Mouse (Mus musculus) forebrain, embryonic 12.5 days (tissue): ENCODE data around the gene Dmrtc2. TPM values are rescaled to one million over a fixed set of nuclear protein-coding genes. Genes with fewer than 3 reads are reported as not detected.

ENCODE experiments used
- ATAC-seq: fragments of 200-750 bp; cut with Nextera tagmentation; 2 replicates; pipeline ENCODE4 v1.8.0; 2017; ENCODE audit warnings: moderate TSS enrichment; ENCODE audit not compliant: low FRiP score
- H3K27ac ChIP-seq: fragments of 300-500 bp; sonication (generic); 2 replicates; pipeline ENCODE4 v1.5.1; 2016; ENCODE audit warnings: mild to moderate bottlenecking
- H3K27me3 ChIP-seq: fragments of 300-500 bp; sonication (generic); 2 replicates; pipeline ENCODE4 v1.6.1; 2016; ENCODE audit warnings: mild to moderate bottlenecking
- H3K36me3 ChIP-seq: fragments of 300-500 bp; sonication (generic); replicated peaks from 2 replicates; pipeline ENCODE4 v1.6.1; 2016; ENCODE audit warnings: mild to moderate bottlenecking
- H3K4me1 ChIP-seq: fragments of 300-500 bp; sonication (generic); 2 replicates; pipeline ENCODE4 v1.6.1; 2016
- H3K4me2 ChIP-seq: fragments of 300-500 bp; sonication (generic); 2 replicates; pipeline ENCODE4 v1.6.1; 2016; ENCODE audit warnings: mild to moderate bottlenecking, moderate library complexity
- H3K4me3 ChIP-seq: fragments of 300-500 bp; sonication (generic); replicated peaks from 2 replicates; pipeline ENCODE4 v1.5.1; 2016; ENCODE audit warnings: mild to moderate bottlenecking
- H3K9ac ChIP-seq: fragments of 300-500 bp; sonication (generic); 2 replicates; pipeline ENCODE4 v1.6.1; 2016; ENCODE audit warnings: mild to moderate bottlenecking
- H3K9me3 ChIP-seq: fragments of 300-500 bp; sonication (generic); 2 replicates; pipeline ENCODE4 v1.6.1; 2016
- WGBS: fragments of 180-500 bp; shearing (Covaris S2); methylation state at CpG from one replicate; pipeline ENCODE4 v1.1.7; 2016; 5-methylcytosine and 5-hydroxymethylcytosine counted together
- polyA plus RNA-seq: library from polyadenylated mRNA; unstranded; fragments of >200 nt; fragmentation: Nextera tagmentation; extraction: Ambion mirVana; gene quantifications from 2 replicates; pipeline ENCODE4 v1.2.1, GENCODE M21; 2016

Gene Dmrtc2
- polyA plus RNA-seq, 1 experiment from 2014 or later, result not detected

DNA sequence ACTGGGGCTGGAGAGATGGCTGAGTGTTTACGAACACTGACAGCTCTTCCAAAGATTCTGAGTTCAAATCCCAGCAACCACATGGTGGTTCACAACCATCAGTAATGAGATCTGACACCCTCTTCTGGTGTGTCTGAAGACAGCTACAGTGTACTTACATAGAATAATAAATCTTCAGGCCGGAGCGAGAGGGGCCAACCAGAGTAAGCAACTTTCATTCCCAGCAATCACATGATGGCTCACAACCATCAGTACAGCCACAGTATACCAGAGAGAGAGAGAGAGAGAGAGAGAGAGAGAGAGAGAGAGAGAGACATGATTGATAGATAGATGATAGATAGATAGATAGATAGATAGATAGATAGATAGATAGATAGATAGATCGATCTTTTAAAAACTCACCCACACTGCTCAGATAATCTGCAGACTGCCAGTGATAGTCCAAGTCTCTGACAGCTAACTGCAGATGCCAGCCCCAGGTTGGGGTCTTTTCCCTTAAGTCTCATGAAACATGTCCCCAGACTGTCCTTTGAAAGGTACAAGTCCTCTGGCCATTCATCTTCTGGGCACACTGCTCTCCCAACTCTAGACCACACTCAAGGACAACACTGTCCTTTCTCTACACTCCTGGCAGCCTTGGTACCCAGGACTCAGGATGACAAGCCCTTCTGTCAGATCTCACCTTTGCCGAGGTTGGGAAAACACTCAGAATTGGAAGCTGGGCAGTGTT, 18.1 kb upstream of the Dmrtc2 start:
- no peak overlapping the region for H3K4me3 ChIP-seq
- no peaks in the 10 kb centered on the region for H3K9me3 ChIP-seq
- H3K9ac ChIP-seq, result no peak overlapping the region
- no peak overlapping the region for H3K27ac ChIP-seq
- H3K36me3 ChIP-seq, result no peaks in the 10 kb centered on the region
- no peak for ATAC-seq
- peaks cover 10% of the 10 kb centered on the region for H3K4me1 ChIP-seq
- no peak overlapping the region for H3K4me2 ChIP-seq
- no peaks in the 10 kb centered on the region for H3K27me3 ChIP-seq
- 82% methylated on average over 5 of the region's 5 CpGs for WGBS

DNA sequence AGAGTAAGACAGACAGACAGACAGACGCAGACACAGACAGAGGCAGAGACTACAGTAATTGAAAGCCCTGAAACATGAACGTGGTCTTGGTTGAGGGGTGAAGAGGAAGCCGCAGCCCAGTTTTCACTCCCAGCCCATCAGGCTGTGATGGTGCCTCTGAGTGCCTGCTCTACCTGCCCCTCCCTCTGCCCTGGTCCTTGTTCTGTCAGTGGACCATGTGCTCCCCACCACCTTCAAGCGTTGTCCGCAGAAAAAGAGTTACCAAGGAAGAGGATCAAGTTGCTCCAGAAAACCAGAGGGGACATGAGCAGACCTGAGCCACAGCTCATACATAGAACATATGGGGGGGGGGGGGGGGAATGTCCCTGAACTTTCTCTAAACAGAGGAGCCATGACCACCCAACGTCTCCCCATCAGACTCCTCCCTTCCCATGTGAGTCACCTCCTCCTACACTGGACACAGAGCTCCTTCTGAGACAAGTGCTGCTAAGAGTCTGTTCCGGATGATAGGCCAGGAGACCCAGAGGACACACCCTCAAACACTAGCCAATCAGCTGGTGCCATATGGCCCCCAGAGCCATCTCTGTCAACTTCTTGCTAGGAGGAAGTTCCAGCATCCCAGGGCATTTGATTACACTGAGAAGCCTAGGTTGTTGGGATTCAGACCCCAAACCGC, 17.2 kb upstream of the Dmrtc2 start:
- no peaks in the 10 kb centered on the region for H3K27me3 ChIP-seq
- 0 out of 2 replicates have a peak overlapping the region, but pooled peaks have one; percentile 25 for H3K27ac ChIP-seq
- no peak overlapping the region for H3K4me3 ChIP-seq
- H3K9ac ChIP-seq, result no peak overlapping the region
- peaks cover 14% of the 10 kb centered on the region for H3K4me1 ChIP-seq
- no peak overlapping the region for H3K4me2 ChIP-seq
- 87% methylated on average over 8 of the region's 8 CpGs for WGBS
- no peak for ATAC-seq
- no peaks in the 10 kb centered on the region for H3K36me3 ChIP-seq
- H3K9me3 ChIP-seq, result no peaks in the 10 kb centered on the region

DNA sequence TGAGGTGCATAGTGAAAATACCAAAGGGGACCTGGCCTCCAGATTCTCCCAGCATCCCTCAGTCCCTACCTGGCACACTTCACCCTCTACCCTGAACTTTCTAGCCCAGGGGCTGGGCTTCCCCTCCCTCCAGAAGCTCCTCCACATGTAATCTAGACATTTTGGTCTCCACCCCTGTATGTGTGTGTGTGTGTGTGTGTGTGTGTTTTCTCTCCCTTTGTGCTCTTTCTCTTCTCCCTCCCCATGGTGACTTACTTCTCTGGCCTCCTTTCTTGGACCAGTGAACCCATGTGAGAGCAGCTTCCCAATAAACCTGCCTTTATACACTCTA, 16.7 kb upstream of the Dmrtc2 start:
- H3K4me3 ChIP-seq, result no peak overlapping the region
- H3K4me1 ChIP-seq, result peaks cover 14% of the 10 kb centered on the region
- no peak overlapping the region for H3K27ac ChIP-seq
- no peaks in the 10 kb centered on the region for H3K36me3 ChIP-seq
- H3K27me3 ChIP-seq, result no peaks in the 10 kb centered on the region
- H3K9ac ChIP-seq, result no peak overlapping the region
- no peaks in the 10 kb centered on the region for H3K9me3 ChIP-seq
- ATAC-seq, result no peak
- H3K4me2 ChIP-seq, result no peak overlapping the region

DNA sequence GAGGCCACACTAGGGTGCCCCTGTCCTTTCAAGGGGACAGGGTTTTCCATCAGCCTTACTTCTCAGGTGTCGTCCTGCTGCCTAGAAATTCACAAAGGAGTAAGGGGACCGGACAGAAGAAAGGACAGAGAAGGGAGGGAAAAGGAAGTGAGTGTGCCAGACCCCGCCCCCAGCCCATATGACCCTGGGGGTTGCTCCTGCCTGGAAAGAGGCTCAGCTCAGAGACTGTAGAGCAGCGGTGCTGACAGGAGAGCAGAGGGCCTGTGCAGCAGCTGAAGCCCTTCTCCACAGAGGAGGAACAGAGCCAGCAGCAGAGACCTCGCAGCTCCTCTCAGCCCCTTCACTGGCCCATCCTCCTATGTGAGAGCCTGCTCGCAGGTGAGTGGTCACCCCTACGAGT, 16.2 kb upstream of the Dmrtc2 start:
- WGBS, result 43% methylated on average over 7 of the region's 7 CpGs
- Histone ChIP-seq H3K4me2 (no peak overlapping the region), H3K4me1 (peaks cover 14% of the 10 kb centered on the region), H3K27me3 (no peaks in the 10 kb centered on the region), H3K4me3 (no peak overlapping the region), H3K9me3 (no peaks in the 10 kb centered on the region), H3K27ac (no peak overlapping the region), H3K9ac (no peak overlapping the region), H3K36me3 (no peaks in the 10 kb centered on the region)
- ATAC-seq, result no peak

DNA sequence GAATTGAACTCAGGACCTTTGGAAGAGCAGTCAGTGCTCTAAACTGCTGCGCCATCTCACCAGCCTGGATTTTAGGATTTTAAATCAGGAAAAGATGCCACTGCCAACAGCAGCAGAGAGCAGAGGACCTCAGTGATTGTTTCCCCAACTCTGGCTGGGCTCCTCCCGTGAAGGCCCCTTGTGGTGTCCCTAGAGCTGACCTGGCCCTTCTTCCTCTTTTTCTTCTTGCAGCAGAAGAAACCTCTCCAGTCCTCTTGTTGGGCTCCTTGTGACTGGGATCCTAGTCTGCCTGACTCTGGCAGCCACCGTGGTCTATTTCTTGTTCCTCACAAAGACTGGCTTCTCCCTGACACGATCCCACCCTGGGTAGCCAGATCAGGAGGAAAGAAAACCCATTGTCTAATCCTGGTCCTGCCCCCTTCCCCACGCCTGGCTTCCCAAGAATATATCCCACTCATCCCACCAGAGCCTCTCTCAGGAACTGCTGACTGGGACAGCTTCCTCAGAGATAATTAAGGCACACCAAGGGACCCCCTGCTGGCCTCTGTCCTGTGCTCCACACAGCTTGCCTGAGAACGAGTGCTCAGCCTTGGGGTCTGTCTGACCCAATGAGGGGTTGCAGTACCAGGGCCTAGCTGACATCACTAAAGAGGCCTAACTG, 13.3 kb upstream of the Dmrtc2 start:
- no peak for ATAC-seq
- H3K9me3 ChIP-seq, result no peaks in the 10 kb centered on the region
- H3K4me1 ChIP-seq, result peaks cover 10% of the 10 kb centered on the region; the same call in 1 of the 2 replicates
- 25% methylated on average over 6 of the region's 6 CpGs for WGBS
- no peak overlapping the region for H3K27ac ChIP-seq
- no peak overlapping the region for H3K4me2 ChIP-seq
- H3K36me3 ChIP-seq, result no peaks in the 10 kb centered on the region
- no peaks in the 10 kb centered on the region for H3K27me3 ChIP-seq
- H3K9ac ChIP-seq, result no peak overlapping the region
- no peak overlapping the region for H3K4me3 ChIP-seq

DNA sequence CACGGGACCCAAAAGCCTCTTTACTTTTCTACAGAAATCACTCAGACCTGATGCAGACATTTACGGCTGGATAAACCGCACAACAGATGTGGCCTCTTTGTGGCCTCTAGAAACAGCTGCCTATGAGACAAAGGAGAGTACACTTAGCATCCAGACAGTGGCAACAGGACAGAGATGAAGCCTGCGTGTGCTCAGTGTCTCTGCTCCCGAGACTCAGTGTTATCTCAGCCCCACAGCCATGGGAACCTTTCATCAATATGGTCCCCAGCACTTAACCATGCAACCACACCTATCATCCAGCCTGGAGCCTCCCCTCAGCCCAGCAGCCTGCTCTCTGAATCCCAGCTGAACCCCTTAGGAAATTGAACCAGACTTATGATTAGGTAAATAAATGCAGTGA, 10.6 kb upstream of the Dmrtc2 start:
- no peaks in the 10 kb centered on the region for H3K9me3 ChIP-seq
- 0 out of 2 replicates have a peak, but pooled peaks cover 1% of the 10 kb centered on the region for H3K27me3 ChIP-seq
- H3K27ac ChIP-seq, result no peak overlapping the region
- no peak overlapping the region for H3K4me2 ChIP-seq
- no peaks in the 10 kb centered on the region for H3K36me3 ChIP-seq
- WGBS, result 79% methylated on average over 5 of the region's 5 CpGs
- H3K9ac ChIP-seq, result no peak overlapping the region
- no peak overlapping the region for H3K4me3 ChIP-seq
- ATAC-seq, result no peak
- H3K4me1 ChIP-seq, result 0 out of 2 replicates have a peak, but pooled peaks cover 6% of the 10 kb centered on the region

DNA sequence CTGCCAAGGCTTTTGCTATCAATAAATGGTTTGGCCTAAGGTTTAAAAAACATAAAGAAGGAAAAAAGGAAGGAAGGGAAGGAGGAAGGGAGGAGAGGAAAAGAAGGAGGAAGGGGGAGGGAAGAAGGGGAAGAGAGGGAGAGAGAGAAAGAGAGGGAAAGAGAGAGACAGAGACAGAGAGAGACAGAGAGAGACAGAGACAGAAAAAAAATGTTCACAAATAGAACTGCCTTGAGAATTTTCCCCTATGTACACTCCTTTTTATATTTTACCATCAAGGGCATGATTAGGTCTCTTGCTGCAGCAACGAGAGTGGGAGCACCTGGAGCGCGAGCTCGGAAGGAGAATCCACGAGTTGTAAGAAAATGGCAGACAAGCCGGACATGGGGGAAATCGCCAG, 7.9 kb upstream of the Dmrtc2 start, which contains the start of gene Gm9844:
Gene Gm9844, plus strand, starts transcription at position 301 of the 400 bp plus-strand sequence.
- WGBS, result 90% methylated on average over 7 of the region's 7 CpGs
- Histone ChIP-seq H3K4me2 (no peak within 1 kb of the TSS), H3K9me3 (no peaks in the 10 kb centered on the region)

DNA sequence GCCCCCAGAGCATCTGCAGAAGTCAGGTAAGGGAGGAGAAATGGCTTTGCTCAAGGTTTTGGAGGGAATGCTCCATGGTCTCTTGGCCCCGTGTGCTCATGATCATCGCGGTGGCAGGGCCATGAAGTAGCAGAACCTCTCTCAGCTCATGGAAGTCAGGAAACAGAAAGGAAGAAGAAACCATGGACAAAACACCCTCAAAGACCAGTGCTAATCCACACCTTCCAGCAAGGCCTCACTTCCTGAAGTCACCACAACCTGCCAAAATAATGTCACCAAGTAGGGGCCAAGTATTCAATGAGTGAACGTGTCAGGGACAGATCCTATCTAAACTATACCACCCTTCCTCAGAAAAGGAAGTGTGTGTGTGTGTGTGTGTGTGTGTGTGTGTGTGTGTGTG, 7.0 kb upstream of the Dmrtc2 start:
- Histone ChIP-seq H3K4me3 (no peak overlapping the region), H3K9me3 (no peaks in the 10 kb centered on the region), H3K27me3 (peaks cover 8% of the 10 kb centered on the region; the same call in 1 of the 2 replicates), H3K4me2 (no peak overlapping the region), H3K9ac (no peak overlapping the region), H3K27ac (no peak overlapping the region), H3K4me1 (no peaks in the 10 kb centered on the region), H3K36me3 (no peaks in the 10 kb centered on the region)
- ATAC-seq, result no peak
- WGBS, result 86% methylated on average over 4 of the region's 4 CpGs

More for the DNA sequence above, 7.9 kb upstream of the Dmrtc2 start, which contains the start of gene Gm9844:
- Histone ChIP-seq H3K27ac (no peak within 1 kb of the TSS), H3K27me3 (peaks cover 8% of the 10 kb centered on the region; the same call in 1 of the 2 replicates), H3K4me1 (0 out of 2 replicates have a peak, but pooled peaks cover 2% of the 10 kb centered on the region), H3K4me3 (no peak within 1 kb of the TSS), H3K9ac (no peak within 1 kb of the TSS), H3K36me3 (no peaks in the 10 kb centered on the region)
- ATAC-seq, result no peak

DNA sequence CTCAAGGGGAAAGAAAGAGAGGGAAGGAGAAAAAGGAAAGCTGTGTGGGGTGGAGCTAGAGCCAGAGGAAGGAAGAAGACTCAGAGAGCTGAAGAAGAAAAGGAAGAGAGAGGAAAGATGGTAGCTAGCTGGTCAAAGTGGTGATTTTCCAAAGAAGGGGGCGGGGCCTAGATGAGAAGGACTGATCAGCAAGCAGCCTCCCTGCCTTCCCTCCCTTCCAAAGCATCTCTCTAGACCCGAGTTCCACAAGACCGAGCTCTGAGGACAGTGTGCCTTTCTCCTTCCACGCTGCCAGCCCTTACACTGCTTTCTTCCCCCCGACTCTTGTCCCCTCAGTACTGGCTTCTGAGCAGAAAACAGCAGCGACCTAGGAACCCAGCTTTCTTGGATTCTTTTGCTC, 5.7 kb upstream of the Dmrtc2 start:
- Histone ChIP-seq H3K9ac (no peak overlapping the region), H3K27me3 (peaks cover 8% of the 10 kb centered on the region; the same call in 1 of the 2 replicates), H3K4me2 (no peak overlapping the region), H3K36me3 (no peaks in the 10 kb centered on the region), H3K4me1 (peaks cover 7% of the 10 kb centered on the region; the same call in 1 of the 2 replicates), H3K4me3 (no peak overlapping the region), H3K9me3 (no peaks in the 10 kb centered on the region), H3K27ac (no peak overlapping the region)
- 29% methylated on average over 6 of the region's 6 CpGs for WGBS
- no peak for ATAC-seq

DNA sequence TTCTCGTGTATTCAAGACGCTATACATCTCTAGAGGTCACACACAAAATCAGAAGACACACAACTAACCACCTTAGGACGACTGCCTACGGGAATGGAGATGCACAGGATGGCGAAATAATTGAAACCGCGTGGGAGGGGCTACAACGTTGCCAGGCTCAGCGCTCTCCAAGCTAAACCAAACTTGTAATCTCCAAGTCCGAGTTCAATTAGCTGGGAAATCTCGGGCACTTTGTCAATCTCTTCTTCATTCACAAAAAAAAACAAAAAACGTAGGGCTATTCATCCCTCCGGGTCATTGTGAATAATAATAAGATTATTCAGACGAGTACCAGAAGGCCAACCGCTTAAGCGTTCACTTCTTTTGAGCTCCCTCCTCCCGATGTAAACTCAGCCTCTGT, 777 bp upstream of the Dmrtc2 start:
- no peak overlapping the region for H3K27ac ChIP-seq
- H3K4me2 ChIP-seq, result no peak overlapping the region
- WGBS, result 30% methylated on average over 17 of the region's 17 CpGs

DNA sequence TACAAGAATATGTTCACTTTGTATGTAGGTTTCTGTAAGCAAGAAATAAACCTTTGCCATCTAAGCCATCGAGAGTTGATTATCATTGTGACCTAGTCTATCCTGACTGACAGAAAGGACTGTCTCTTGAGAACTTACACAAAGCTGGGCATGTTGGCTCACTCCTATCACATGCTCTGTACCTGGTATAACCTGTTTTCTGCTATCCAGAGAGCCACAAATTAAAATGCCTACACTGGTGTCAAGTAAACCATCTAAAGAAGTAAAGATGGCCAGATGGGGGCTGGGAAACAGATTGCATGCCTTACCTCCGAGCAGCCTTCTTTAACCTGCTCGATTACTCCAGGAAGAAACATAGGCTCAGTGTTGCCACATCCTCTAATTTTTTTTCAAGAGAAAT, 7.7 kb downstream of the Dmrtc2 start:
- Histone ChIP-seq H3K36me3 (no peaks in the 10 kb centered on the region), H3K27ac (no peak overlapping the region), H3K4me1 (peaks cover 3% of the 10 kb centered on the region; the same call in 1 of the 2 replicates), H3K27me3 (no peaks in the 10 kb centered on the region; the same call in 1 of the 2 replicates), H3K9me3 (no peaks in the 10 kb centered on the region), H3K4me2 (no peak overlapping the region), H3K4me3 (no peak overlapping the region), H3K9ac (no peak overlapping the region)
- ATAC-seq, result no peak
- WGBS, result 77% methylated on average over 3 of the region's 3 CpGs

More for the DNA sequence above, 777 bp upstream of the Dmrtc2 start:
- Histone ChIP-seq H3K4me3 (no peak overlapping the region), H3K27me3 (peaks cover 8% of the 10 kb centered on the region), H3K36me3 (no peaks in the 10 kb centered on the region), H3K9ac (no peak overlapping the region), H3K4me1 (peaks cover 11% of the 10 kb centered on the region; the same call in 1 of the 2 replicates), H3K9me3 (no peaks in the 10 kb centered on the region)
- ATAC-seq, result peak; percentile 36; the same call in 1 of the 2 replicates

DNA sequence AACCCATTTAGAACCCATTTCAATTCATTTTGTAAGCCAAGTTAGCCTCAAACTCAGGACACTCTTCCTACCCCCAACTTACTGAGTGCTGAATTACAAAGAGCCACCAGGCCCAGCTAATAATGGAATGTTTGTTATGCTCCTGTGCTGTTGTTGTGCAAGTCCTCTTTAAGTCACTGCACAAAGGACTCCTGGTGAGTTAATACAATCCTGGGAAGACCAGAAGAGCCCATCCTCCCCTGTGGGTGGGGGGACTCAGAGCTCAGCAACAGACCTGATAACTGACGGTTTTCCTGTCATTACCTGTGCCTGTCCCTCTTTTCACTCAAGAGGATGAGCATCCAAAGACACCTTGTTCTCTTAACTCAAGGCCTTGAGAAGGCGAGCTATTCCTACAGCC, 9.8 kb downstream of the Dmrtc2 start:
- 17% methylated on average over 2 of the region's 2 CpGs for WGBS
- no peaks in the 10 kb centered on the region; the same call in 1 of the 2 replicates for H3K27me3 ChIP-seq
- H3K4me3 ChIP-seq, result no peak overlapping the region

More for the DNA sequence above, 9.8 kb downstream of the Dmrtc2 start:
- no peak overlapping the region for H3K27ac ChIP-seq
- ATAC-seq, result no peak
- no peak overlapping the region for H3K9ac ChIP-seq
- H3K4me1 ChIP-seq, result peaks cover 3% of the 10 kb centered on the region; the same call in 1 of the 2 replicates
- no peaks in the 10 kb centered on the region for H3K36me3 ChIP-seq
- no peak overlapping the region for H3K4me2 ChIP-seq
- no peaks in the 10 kb centered on the region for H3K9me3 ChIP-seq
